Mouse (Mus musculus) G1E (cell line): ENCODE results near the gene Tcp11l2. TPM values are rescaled to one million over a fixed set of nuclear protein-coding genes. Genes with fewer than 3 reads are reported as not detected.

ENCODE experiments used
- ATAC-seq: 2 replicates; pipeline ENCODE4 v1.8.0; 2016; ENCODE audit warnings: mild to moderate bottlenecking; ENCODE audit not compliant: insufficient number of reproducible peaks, poor library complexity, low FRiP score, severe bottlenecking; ENCODE audit errors: extremely low read depth
- DNase-seq: peaks from one replicate; pipeline ENCODE4 v3.0.0; 2012; ENCODE audit warnings: low spot score
- H3K27me3 ChIP-seq: 2 replicates; pipeline ENCODE4 v1.6.1; 2012; ENCODE audit warnings: mild to moderate bottlenecking, low read length, inconsistent platforms; ENCODE audit not compliant: insufficient read depth
- H3K36me3 ChIP-seq: replicated peaks from 2 replicates; pipeline ENCODE3; 2012; ENCODE audit warnings: mild to moderate bottlenecking, inconsistent platforms
- H3K4me1 ChIP-seq: 2 replicates; pipeline ENCODE4 v1.6.1; 2012; ENCODE audit warnings: low read depth, low read length, inconsistent platforms, mixed read lengths; ENCODE audit not compliant: insufficient read depth
- H3K4me3 ChIP-seq: 2 replicates; pipeline ENCODE4 v1.5.1; 2012; ENCODE audit warnings: low read depth, mild to moderate bottlenecking, inconsistent platforms, low read length, moderate library complexity, mixed read lengths
- H3K9me3 ChIP-seq: replicated peaks from 2 replicates; pipeline ENCODE4 v1.6.1; 2012; ENCODE audit warnings: inconsistent platforms
- CTCF ChIP-seq: IDR thresholded peaks from 2 replicates; pipeline ENCODE4 v1.5.1; 2012; ENCODE audit warnings: low read depth, low read length, inconsistent platforms, mixed read lengths
- GATA1 ChIP-seq: IDR thresholded peaks from 2 replicates; pipeline ENCODE4 v1.6.1; 2012; ENCODE audit warnings: borderline replicate concordance, low read length, inconsistent platforms, mixed read lengths
- GATA2 ChIP-seq: IDR thresholded peaks from 2 replicates; pipeline ENCODE4 v1.6.1; 2012; ENCODE audit warnings: low read depth, low read length, inconsistent platforms, borderline replicate concordance
- POLR2AphosphoS5 ChIP-seq: IDR thresholded peaks from 2 replicates; pipeline ENCODE4 v1.6.1; 2012; ENCODE audit warnings: low read depth, low read length, inconsistent platforms; ENCODE audit not compliant: insufficient replicate concordance
- TAL1 ChIP-seq: conservative IDR thresholded peaks from 2 replicates; pipeline ENCODE4 v1.6.1; 2012; ENCODE audit warnings: low read depth, low read length, inconsistent platforms, mixed read lengths
- polyA plus RNA-seq: library from polyadenylated mRNA; stranded (reverse); fragments of >175 nt; gene quantifications from 2 replicates; pipeline ENCODE4 v1.2.3, GENCODE M21; 2012
- total RNA-seq, 2 experiments: library from RNA; stranded (forward) in 1 of 2; stranded (reverse) in 1 of 2; fragments of 200-1000 nt in 1 of 2; fragments of >200 nt in 1 of 2; fragmentation: Nextera tagmentation in 1 of 2; gene quantifications; 2 replicates each; pipeline ENCODE4 v1.2.3; 2014 to 2017

Gene Tcp11l2
- total RNA-seq (2014; fragmentation: Nextera tagmentation) = 44.1 and 75.5 TPM in 2 replicates
- total RNA-seq (2017) = 24.6 and 25.4 TPM in 2 replicates
- 8.2 and 10.4 TPM in 2 replicates for polyA plus RNA-seq

DNA sequence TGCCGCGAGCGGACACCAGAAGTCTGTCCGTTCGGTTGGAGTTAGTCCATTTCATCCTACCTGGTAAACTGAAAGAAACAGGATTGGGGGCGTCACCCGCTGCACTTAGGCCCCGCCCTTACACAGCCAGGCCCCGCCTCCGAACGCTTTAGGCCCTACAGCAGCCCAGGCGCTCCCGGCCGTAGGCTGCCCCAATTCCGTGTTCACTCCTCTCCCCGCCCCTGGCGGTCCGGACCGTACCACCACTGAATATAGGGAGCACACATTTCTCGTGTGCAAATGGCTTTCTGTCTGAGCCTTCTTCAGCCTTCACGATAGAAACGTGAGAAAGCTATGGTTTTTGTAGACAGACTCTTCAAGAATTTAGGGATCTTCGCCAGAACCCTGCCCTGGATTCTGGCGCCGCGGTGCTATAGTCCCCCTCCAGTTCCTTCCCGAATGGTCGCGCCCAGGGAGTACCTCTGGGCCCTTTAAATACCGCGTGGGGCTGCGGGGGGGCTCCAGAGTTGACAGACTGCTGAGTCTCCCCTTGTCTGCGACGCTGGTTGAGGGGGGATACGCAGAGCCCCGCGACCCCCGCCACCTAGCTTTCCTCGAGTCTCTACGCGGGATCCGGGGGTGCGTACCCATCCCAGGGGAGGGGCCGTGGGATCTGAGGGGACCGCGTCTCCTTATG, at the start of gene Tcp11l2:
Gene Tcp11l2 (plus strand): TSS at position 232 of the 676 bp plus-strand sequence.
- Histone ChIP-seq H3K36me3 (no peaks in the 10 kb centered on the region), H3K9me3 (no peaks in the 10 kb centered on the region), H3K4me1 (peaks cover 83% of the 10 kb centered on the region), H3K27me3 (no peaks in the 10 kb centered on the region), H3K4me3 (peak within 1 kb of the TSS; percentile 97)
- DNase-seq (peak; percentile 76), ATAC-seq (peak; percentile 69)
- TF ChIP-seq CTCF (no peak), GATA2 (no peak), TAL1 (no peak), POLR2AphosphoS5 (no peak), GATA1 (no peak)

DNA sequence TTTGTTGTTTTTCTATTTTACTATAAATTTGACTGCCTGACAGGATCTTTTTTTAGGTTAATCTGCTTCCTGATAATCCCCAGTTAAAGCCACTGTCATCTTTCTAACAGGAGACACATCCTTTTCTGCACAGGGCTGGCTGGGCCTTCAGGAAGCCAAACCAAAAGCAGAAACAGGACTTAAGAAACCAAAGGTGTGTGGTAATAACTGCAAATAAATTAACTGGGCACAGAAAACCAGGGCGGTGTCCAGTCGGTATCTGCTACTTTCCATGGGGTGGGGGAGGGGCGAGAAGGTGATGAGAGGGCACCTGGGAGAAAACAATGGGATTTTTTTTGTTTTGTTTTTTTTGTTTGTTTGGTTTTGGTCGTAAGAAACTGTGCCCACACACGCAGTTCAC, 49.4 kb upstream of the Tcp11l2 start:
- H3K36me3 ChIP-seq = no peaks in the 10 kb centered on the region
- TF ChIP-seq GATA1 (no peak), POLR2AphosphoS5 (no peak), TAL1 (no peak), GATA2 (no peak), CTCF (no peak)
- ATAC-seq = no peak
- no peak overlapping the region for H3K4me3 ChIP-seq
- H3K9me3 ChIP-seq = no peaks in the 10 kb centered on the region
- peaks cover 28% of the 10 kb centered on the region for H3K27me3 ChIP-seq
- no peaks in the 10 kb centered on the region for H3K4me1 ChIP-seq
- DNase-seq = no peak

DNA sequence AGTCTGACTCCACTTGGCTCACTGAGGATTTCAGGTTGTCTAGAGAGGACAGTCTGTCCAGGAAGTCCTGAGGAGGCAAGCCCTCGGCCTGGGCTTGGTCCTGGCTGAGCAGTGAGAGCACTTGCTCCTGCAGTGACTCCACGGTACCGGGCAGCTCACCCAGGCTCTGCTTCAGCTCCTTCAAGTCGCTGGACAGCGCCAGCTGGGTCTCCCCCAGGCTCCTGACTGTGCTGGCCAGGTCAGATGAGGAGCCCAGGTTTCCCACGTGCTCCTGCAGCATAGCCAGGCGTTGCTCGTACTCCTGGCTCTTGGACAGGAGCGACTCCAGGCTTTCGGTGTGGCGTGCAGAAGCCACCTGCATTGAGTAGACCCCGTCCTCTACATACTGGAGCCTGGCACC, 48.8 kb upstream of the Tcp11l2 start:
- H3K4me3 ChIP-seq = no peak overlapping the region
- H3K36me3 ChIP-seq = no peaks in the 10 kb centered on the region
- ATAC-seq (no peak), DNase-seq (no peak)
- no peak for TF ChIP-seq CTCF
- TF ChIP-seq GATA1 = no peak
- TF ChIP-seq GATA2 = no peak
- H3K27me3 ChIP-seq = peaks cover 26% of the 10 kb centered on the region
- no peaks in the 10 kb centered on the region for H3K4me1 ChIP-seq
- H3K9me3 ChIP-seq = no peaks in the 10 kb centered on the region

DNA sequence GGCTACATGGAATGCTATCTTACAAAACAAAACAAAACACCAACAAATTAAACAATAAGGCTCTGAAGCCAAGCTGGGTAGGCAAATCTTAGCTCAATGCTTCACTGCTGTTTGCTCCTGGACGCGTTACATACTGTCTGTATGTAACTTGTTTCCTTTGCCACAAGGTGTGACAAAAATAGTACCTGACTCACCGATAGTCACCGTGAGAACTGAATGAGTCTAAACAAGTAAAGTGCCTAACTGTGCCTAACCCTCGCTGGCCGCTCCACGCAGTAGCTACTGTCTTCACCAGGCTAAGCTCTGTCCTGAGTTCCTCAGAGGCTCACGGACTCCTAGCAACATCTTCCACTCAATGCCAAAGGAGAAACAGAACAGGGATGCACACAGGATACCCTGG, 46.0 kb upstream of the Tcp11l2 start:
- no peaks in the 10 kb centered on the region for H3K4me1 ChIP-seq
- no peaks in the 10 kb centered on the region for H3K36me3 ChIP-seq
- H3K9me3 ChIP-seq = peaks cover 12% of the 10 kb centered on the region
- TF ChIP-seq CTCF (no peak), GATA1 (no peak), GATA2 (no peak), TAL1 (no peak), POLR2AphosphoS5 (no peak)
- no peak overlapping the region for H3K4me3 ChIP-seq
- H3K27me3 ChIP-seq = peaks cover 23% of the 10 kb centered on the region
- DNase-seq (no peak), ATAC-seq (0 out of 2 replicates have a peak, but pooled peaks have one; percentile 15)

DNA sequence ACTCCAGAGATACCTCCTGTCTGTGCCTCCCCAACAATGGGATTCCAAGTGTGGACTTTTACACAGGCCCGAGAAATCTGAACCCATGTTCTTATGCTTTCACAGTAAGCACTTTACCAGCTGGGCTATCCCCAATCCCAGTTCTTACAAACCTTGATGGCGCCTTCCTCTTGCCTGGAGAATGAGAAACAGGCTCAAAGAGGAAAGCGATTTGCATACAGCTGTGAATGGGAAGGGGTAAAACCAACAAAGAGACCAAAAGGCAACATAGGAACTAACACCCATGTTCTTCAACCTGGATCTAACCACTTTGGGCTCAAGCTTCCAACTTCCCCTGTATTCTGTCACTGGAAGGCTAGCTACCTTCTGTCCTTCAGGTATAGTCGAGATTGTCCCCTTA, 44.9 kb upstream of the Tcp11l2 start:
- ATAC-seq (no peak), DNase-seq (no peak)
- TF ChIP-seq CTCF (no peak), TAL1 (no peak), GATA2 (no peak)
- Histone ChIP-seq H3K4me1 (no peaks in the 10 kb centered on the region), H3K4me3 (no peak overlapping the region), H3K27me3 (peaks cover 30% of the 10 kb centered on the region), H3K9me3 (peaks cover 12% of the 10 kb centered on the region), H3K36me3 (no peaks in the 10 kb centered on the region)

DNA sequence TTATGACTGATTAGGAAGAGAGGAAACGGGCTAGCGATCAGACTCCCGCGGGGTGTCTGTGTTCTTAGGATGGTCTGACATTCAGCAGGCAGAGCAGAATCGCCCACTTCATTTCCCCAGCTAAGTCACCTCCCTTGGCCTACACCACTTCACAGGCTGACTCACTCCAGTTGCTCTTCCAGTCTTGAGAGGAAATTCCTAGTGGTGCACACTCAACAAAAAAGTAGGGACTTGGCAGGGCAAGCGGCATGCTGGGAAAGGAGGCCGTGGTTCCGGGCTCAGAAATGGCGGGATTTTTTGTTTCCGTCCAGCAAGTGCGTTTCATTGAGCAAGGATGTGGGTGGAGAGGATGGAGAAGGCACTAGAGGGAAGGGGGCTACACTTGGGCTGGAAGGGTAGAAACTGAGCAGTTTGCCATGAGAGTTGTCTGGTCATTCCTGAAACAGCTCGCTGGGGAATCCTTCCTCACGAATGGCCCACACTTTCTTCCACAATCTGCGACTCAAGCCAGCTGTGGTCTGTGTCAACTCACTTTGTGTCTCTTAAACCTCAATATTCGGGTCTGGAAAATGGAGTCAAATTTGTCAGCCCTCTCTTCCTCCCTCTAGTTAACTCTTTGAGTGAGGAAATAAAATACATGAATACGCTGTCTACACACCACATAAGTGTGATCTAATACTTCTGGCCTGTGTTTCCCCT, 44.1 kb upstream of the Tcp11l2 start:
- TF ChIP-seq GATA1 (no peak), GATA2 (no peak), TAL1 (no peak), CTCF (no peak), POLR2AphosphoS5 (no peak)

More for the DNA sequence above, 44.1 kb upstream of the Tcp11l2 start:
- ATAC-seq (no peak), DNase-seq (no peak)
- peaks cover 12% of the 10 kb centered on the region for H3K9me3 ChIP-seq
- no peak overlapping the region for H3K4me3 ChIP-seq
- H3K36me3 ChIP-seq = no peaks in the 10 kb centered on the region
- H3K27me3 ChIP-seq = peaks cover 37% of the 10 kb centered on the region
- no peaks in the 10 kb centered on the region; the same call in 1 of the 2 replicates for H3K4me1 ChIP-seq
